Mouse (Mus musculus) hematopoietic stem cell, adult 5-6 weeks (primary cell): ENCODE results near the gene Olfr1352. TPM values are rescaled to one million over a fixed set of nuclear protein-coding genes. Genes with fewer than 3 reads are reported as not detected.
"Not testable (repeated sequence)": the region's sequence is repeated elsewhere in the genome, so short reads cannot be mapped to it uniquely, and the experiment has no call there.

ENCODE experiments used
- ATAC-seq, 2 experiments: fragments of 125-278 bp in 1 of 2; replicated peaks in 1 of 2; 2 replicates each; pipeline ENCODE4 v1.8.0; 2016 to 2017; ENCODE audit warnings: inconsistent platforms in 2 of 2, mild to moderate bottlenecking in 2 of 2, moderate number of reproducible peaks in 2 of 2, low read depth in 1 of 2, moderate TSS enrichment in 1 of 2; ENCODE audit not compliant: low FRiP score in 2 of 2, poor library complexity in 2 of 2, severe bottlenecking in 2 of 2, insufficient read depth in 1 of 2, low TSS enrichment in 1 of 2
- total RNA-seq: library from RNA; stranded (forward); fragments of 172-1452, 232-1000 nt; gene quantifications from 2 replicates; pipeline ENCODE4 v1.2.3, GENCODE M21; 2017

Olfr1352 gene
- total RNA-seq: not detected in 2 replicates

- no peak for ATAC-seq
These were observed at the start of gene Olfr1352 for GRCm38 (mm10) chr10:78980750-78981149. Olfr1352 (plus strand) TSS chr10:78981050.

GRCm38 (mm10) chr10:78950336-78950735 is 30.5 kb upstream of the Olfr1352 start, which contains the start of gene Olfr8:
Olfr8 (plus strand) TSS chr10:78950636.
- not testable (repeated sequence) for ATAC-seq

GRCm38 (mm10) chr10:78963009-78963408 is 17.8 kb upstream of the Olfr1352 start, which contains the start of gene Olfr1353:
Olfr1353 (plus strand) TSS chr10:78963309.
- ATAC-seq: not testable (repeated sequence)

GRCm38 (mm10) chr10:79012172-79012571 is 31.3 kb downstream of the Olfr1352 start, which contains the start of gene Olfr1351:
Olfr1351 (plus strand) TSS chr10:79012472.
- ATAC-seq: no peak

- no peak for ATAC-seq
These were observed 47.6 kb downstream of the Olfr1352 start, which contains the start of gene Olfr57 for GRCm38 (mm10) chr10:79028441-79028840. Olfr57 (plus strand) TSS chr10:79028741.

Other genes with a start within 250 kb of the Olfr1352 start
- gene Ccdc105, start 228.0 kb upstream of the Olfr1352 start, total RNA-seq: not detected in 2 replicates
- not detected in 2 replicates for gene Slc1a6, start 200.6 kb upstream of the Olfr1352 start, total RNA-seq
- gene Olfr1356, start 128.9 kb upstream of the Olfr1352 start, total RNA-seq: not detected in 2 replicates
- not detected in 2 replicates for gene Olfr1355, start 105.5 kb upstream of the Olfr1352 start, total RNA-seq
- gene Olfr1354, start 67.9 kb upstream of the Olfr1352 start, total RNA-seq: not detected in 2 replicates
- gene Olfr8, start 30.4 kb upstream of the Olfr1352 start, total RNA-seq: not detected in 2 replicates
- gene Olfr1353, start 17.7 kb upstream of the Olfr1352 start, total RNA-seq: not detected in 2 replicates
- not detected in 2 replicates for gene Olfr1351, start 31.4 kb downstream of the Olfr1352 start, total RNA-seq
- gene Olfr57, start 47.7 kb downstream of the Olfr1352 start, total RNA-seq: not detected in 2 replicates
- 34.4 and 42.6 TPM in 2 replicates for gene 2610008E11Rik, start 116.5 kb downstream of the Olfr1352 start, total RNA-seq
- not detected in 2 replicates for gene Vmn2r80, start 167.7 kb downstream of the Olfr1352 start, total RNA-seq